Mouse (Mus musculus) megakaryocyte progenitor cell, adult 5-6 weeks (primary cell): ENCODE measurements at regions not wholly inside any gene's neighbourhood (a gene's known extent, or its start where the extent isn't known, plus 50 kb on each side); places are given as distances from the start of the nearest gene placed in this dataset.

Source experiments
- ATAC-seq: replicated peaks from 2 replicates; pipeline ENCODE4 v1.8.0; 2016; ENCODE audit warnings: mild to moderate bottlenecking, moderate TSS enrichment, inconsistent platforms; ENCODE audit not compliant: poor library complexity

GRCm38 (mm10) chr10:91734691-91735090 lies 553.6 kb upstream of the Tmpo start:
- no peak for ATAC-seq

GRCm38 (mm10) chr10:91732007-91732589 lies 551.0 kb upstream of the Tmpo start:
- ATAC-seq: no peak

- ATAC-seq: no peak
These were observed 548.9 kb upstream of the Tmpo start for GRCm38 (mm10) chr10:91730062-91730461.

GRCm38 (mm10) chr10:91719561-91720371 lies 538.7 kb upstream of the Tmpo start:
- ATAC-seq: no peak

GRCm38 (mm10) chr10:91716604-91717003 lies 535.5 kb upstream of the Tmpo start:
- ATAC-seq: no peak

- no peak for ATAC-seq
These were observed 533.5 kb upstream of the Tmpo start for GRCm38 (mm10) chr10:91714648-91715047.

GRCm38 (mm10) chr10:91713529-91713928 lies 532.4 kb upstream of the Tmpo start:
- no peak for ATAC-seq

- ATAC-seq: no peak
These were observed 525.7 kb upstream of the Tmpo start for GRCm38 (mm10) chr10:91706816-91707215.

GRCm38 (mm10) chr10:91704751-91705150 lies 523.6 kb upstream of the Tmpo start:
- ATAC-seq: no peak

GRCm38 (mm10) chr10:91701822-91702221 lies 520.7 kb upstream of the Tmpo start:
- no peak for ATAC-seq

- no peak for ATAC-seq
These were observed 505.0 kb upstream of the Tmpo start for GRCm38 (mm10) chr10:91686082-91686618.

- ATAC-seq: no peak
These were observed 504.3 kb upstream of the Tmpo start for GRCm38 (mm10) chr10:91685164-91686027.

GRCm38 (mm10) chr10:91679641-91680040 lies 498.5 kb upstream of the Tmpo start:
- ATAC-seq: no peak

- no peak for ATAC-seq
These were observed 456.8 kb upstream of the Tmpo start for GRCm38 (mm10) chr10:91637911-91638310.

- ATAC-seq: no peak
These were observed 447.6 kb upstream of the Tmpo start for GRCm38 (mm10) chr10:91628672-91629071.

GRCm38 (mm10) chr10:91622281-91622680 lies 441.2 kb upstream of the Tmpo start:
- no peak for ATAC-seq

GRCm38 (mm10) chr10:91613794-91614479 lies 432.8 kb upstream of the Tmpo start:
- no peak for ATAC-seq

- no peak for ATAC-seq
These were observed 430.9 kb upstream of the Tmpo start for GRCm38 (mm10) chr10:91612052-91612451.

GRCm38 (mm10) chr10:91594891-91595290 lies 413.8 kb upstream of the Tmpo start:
- ATAC-seq: no peak

- ATAC-seq: no peak
These were observed 412.3 kb upstream of the Tmpo start for GRCm38 (mm10) chr10:91593378-91593777.

GRCm38 (mm10) chr10:91591845-91592244 lies 410.7 kb upstream of the Tmpo start:
- no peak for ATAC-seq
